Mouse (Mus musculus) liver, embryonic 18 days (tissue): ENCODE results near the gene Sec16b. TPM values are rescaled to one million over a fixed set of nuclear protein-coding genes. Genes with fewer than 3 reads are reported as not detected.

Source experiments
- polyA plus RNA-seq: library from polyadenylated mRNA; depleted of rRNA; stranded (reverse); fragments of >200 nt; gene quantifications from 2 replicates; pipeline ENCODE4 v1.2.3, GENCODE M21; 2012; rRNA removed

The Sec16b gene
- polyA plus RNA-seq = 9.7 and 11.1 TPM in 2 replicates

DNA sequence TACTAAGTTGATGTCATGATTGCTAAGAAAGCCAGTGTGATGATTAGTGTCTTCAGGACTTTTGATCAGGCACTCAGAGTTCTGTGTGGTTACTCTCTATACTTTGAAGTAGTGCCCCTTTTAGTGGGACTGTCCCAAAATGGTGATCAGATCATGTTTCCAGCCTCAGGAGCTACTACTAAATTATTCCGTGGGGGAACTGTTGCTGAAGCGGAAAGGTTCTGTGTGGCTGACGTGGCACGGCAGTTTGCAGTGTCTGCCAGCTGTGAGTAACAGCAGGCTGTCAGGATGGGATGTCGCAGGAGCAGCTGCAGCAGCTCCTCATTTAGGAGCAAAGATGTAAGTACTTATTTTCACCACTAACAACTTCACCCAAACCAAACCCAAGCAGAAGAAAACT lies at the start of gene Sec16b:
TSS of gene Sec16b (plus strand) at position 207 of the 400 bp plus-strand sequence.

DNA sequence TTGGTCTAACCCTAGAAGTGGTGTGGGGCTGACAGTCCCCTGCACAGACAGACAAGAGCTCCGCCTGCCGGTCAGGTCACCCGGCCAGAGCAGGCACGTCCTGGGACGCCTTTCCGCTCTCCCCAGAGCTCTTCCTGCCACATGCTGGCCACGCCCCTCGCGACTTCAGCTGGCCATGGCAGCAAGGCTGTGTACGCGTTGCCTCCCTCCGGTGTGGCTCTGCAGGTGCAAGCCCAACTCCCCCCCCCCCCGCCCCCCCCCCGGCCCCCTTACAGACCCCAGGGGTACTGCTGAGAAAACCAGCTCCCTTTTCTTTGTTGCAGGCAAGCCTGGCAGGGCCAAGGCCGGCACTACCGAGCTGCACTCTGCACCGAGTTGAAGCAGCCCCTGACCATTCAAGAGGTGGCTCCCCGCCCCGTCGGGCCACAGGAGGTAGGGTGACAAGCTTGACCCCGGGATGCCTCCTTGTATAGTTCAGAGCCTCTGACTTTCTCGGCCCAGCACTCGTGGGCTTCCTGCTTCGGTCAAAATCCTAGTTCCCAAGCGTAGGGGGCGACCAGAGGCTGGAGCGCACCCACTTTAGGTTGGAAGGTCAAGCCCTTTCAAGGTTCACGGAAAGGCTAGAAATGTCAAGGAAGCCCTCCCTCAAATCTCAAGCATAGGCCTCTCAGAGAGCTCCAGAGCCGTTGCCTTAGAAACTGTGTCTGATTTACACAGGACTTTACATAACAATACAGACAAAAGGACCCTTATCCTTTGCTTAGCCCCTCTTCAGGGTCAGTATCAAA lies 47.9 kb upstream of the Sec16b start, which contains the start of gene Cryzl2:
TSS of gene Cryzl2 (plus strand) at position 157 of the 788 bp plus-strand sequence.

Other genes with a start within 250 kb of the Sec16b start
- 1.4 and 1.6 TPM in 2 replicates for gene Rasal2, start 94.1 kb upstream of the Sec16b start, polyA plus RNA-seq
- gene Cryzl2, start 48.2 kb upstream of the Sec16b start, polyA plus RNA-seq = 15.1 and 16.8 TPM in 2 replicates